Mouse (Mus musculus) kidney, postnatal 36 days (tissue): ENCODE measurements at regions not wholly inside any gene's neighbourhood (a gene's known extent, or its start where the extent isn't known, plus 50 kb on each side); places are given as distances from the start of the nearest gene placed in this dataset.

Source experiments
- DNase-seq, 2 experiments: peaks; one replicate each; pipeline ENCODE4 v3.0.0; 2021 to 2022; ENCODE audit warnings: mixed read lengths in 2 of 2

DNA sequence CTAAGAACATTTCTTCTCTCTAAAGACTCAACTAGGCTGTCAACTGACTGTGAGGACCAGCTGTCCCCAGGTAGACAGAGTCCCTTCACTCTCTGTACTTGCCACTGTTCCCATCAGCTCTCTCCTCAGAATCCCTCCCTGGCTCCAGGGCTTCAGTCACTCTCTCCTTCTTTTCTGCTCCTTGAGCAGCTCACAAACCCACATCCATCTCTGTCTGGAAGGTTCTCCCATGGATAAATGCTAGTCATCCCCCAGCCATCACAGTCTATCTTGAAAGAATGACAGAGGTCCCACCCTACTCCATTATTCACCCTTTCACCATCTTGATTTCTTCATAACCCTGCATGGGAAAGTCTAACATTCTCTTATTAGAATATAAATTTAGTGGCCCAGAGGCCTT, 218.0 kb upstream of the Zfp637 start:
- no peak for DNase-seq

DNA sequence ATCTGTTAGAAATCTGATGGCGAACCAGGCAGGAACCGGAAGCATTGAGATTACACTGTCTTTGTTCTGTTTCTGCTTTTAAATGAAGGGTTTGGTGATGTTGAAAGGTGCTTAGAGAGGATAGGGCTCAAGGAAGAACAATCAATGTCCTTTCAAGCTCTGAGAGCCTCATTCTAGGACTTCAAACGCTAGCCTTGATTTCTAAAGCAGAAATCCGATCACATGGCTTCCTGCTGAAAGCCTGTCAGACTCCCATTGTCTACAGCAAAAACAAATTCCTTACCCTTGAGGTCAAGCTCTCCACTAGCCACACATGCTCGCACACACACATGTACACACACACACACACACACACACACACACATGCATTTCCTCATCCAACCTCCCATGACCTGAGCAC, 215.3 kb upstream of the Zfp637 start:
- no peak for DNase-seq

DNA sequence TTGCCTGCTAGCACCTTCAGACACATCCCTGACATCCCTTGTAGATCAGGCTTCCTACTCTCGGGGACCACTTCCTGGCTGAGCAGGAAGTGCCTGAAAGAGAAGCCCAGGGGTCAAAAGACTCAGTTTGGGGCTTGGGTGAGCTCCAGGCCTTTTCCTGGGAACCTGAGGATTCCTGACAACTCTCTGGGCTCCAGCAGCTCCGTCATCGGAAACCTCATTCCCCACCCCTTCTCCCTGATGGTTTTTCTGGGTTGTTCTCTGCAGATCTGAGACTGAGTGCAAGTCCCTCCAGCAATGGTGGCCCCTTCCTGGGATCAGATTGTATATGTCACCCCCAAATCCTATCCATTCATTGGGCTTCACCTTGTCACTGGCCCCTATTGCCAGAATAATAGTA, 213.5 kb upstream of the Zfp637 start:
- DNase-seq = no peak

DNA sequence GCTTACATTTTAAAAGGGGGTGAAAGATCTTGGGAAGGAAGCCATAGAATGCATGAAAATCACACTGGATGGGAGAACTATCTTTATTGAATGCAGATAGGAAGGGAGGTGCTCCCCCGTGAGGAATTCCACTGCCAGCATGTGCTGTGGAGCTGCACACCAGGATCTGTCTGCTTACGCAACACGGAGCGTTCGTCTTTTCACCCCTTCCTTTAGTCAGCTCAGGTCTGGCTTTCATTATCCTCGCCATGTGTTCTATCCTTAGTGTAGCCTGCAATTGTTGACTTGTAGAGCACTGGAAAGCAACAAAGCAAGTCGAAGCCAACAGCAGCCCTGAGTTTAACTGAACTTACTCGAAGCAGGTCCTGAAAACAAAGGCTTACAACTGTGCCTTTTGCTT, 194.4 kb upstream of the Zfp637 start:
- no peak for DNase-seq

DNA sequence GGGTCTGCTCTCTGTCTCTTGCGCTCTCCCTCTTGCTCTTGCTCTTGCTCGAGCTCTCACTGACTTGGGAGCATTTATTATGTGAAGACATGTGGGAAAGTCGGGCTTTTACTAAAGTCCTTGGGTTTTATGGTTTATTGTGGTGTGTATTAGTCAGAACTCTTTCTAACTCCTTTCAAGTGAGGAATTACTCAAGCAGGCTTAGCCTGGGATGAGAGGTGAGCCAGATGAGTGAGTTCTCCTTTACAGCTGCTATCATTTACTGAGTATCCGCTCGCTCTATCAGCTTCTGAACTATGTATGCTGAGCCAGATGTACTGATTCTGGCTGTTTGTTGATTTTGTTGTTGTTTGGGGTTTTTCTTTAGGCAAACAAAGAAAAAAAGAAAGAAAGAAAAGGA, 190.4 kb upstream of the Zfp637 start:
- DNase-seq = no peak

DNA sequence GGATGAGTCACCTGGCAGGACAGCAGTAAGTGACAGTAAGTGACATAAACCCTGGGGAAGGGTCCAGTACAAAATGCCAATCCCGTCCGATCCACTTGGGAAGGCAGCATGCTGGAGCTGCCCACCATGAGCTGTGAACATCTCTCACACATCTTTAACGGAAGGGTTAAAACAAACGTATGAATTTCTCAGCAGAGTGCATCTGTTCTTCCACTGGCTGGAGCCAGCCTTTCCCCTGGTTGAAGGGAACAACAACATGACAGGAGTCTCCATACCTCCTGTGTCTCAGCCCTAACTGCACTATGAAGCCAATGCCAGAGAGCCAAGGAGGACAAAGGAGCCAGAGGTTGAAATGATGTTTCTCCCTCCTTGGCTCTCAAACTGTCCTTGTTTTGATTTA, 189.4 kb upstream of the Zfp637 start:
- no peak for DNase-seq

DNA sequence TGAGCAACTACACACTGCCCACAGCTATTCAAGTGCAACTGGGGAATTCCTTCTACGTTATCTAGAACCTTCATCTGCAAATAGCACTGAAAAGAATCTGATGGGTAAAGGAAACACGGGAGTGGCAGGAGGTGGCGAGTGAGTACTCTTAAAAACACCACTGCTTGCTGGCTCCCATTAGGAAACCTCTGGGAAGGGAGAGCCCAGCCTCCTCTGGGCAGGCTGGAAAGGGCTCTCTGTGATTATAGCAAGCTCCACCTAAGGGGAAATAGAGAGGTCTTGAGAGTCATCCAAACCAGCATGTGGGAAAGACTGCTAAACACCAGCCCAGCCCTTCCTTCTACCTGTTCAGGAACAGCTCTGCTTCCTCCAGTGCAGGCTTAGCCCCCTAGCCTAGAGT, 189.0 kb upstream of the Zfp637 start:
- no peak for DNase-seq

DNA sequence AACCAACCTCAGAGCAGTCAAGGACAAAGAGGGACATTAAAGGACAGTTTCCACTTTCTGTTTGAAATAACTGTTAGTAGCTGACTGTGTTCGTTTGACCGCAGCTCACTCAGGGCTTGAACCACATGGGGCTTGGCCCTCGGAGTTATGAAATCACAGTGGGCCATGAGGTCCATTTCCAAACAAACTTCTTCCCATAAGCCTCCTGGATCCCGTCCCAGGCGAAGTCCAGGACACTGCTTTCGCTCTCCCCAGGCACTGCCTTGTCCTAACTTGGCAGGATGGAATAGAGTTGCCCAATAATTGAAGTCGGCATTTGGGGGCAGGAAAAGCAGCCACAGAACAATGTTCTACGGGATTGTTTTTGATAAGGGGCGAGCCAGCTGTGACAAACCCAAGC, 188.1 kb upstream of the Zfp637 start:
- DNase-seq = peak; percentile 59 to 67

DNA sequence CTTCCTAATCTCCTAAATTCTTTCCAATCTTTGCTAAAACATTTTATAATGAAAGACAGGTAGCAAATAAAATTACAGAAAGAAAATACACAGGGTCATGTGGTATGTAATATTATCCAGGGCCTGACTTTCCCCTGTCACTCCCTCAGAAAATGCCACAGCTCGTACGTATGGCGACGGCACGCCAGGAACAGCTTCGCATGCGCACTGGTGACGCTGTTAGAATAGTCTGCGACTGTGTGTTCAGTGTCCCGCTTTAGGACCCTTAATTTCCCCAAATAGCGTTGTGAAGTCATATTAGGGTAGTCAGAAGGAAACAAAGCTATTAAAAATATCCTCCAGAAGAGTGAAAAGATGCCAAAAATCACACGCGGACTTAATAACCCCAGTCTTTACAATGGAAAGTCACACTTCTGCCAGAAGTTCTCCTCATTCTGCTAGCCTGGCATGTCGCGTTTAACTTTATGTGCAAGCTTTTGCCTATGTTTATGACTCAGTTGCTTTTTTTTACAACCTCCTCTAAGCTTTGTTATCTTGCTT, 187.0 kb upstream of the Zfp637 start:
- no peak for DNase-seq

DNA sequence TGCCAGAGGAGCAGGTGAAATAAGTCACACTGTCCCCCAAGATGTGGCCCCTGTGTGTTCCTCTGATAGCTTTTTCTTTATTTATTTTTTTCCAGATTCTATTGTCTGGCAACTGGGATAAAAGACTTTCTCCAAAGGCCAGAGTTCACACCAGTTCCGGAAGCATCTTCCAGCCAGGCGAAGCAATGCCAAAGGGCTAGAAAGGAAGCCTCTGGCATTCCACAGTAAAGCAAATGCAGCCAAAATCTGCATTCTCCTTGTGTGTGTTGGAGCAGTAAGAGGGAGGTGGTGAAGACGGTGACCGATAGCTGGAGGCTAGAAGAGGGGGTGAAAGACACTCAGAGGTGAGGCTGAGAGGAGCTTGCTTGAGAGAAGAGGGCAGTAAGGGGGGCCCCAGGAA, 185.0 kb upstream of the Zfp637 start:
- no peak for DNase-seq

DNA sequence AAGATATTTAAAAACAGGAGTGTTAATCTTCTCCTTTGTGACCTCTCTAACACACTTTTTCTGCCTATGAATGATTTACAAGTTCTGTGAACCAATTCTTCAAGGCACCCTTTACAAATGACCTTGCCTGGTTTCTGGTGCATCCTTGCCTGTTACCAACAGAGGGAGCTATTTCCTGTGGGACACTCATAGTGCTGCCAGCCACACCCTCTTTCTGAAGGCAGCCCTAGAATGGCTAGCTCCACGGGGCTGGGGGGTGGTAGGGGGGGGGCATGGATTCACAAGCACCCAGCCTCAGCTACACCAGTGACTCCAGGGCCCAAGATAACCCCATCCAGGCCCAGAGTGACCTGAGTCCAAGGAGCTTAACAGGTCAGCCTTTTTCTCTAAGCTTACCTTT, 180.4 kb upstream of the Zfp637 start:
- peak; percentile 60 to 70 for DNase-seq

DNA sequence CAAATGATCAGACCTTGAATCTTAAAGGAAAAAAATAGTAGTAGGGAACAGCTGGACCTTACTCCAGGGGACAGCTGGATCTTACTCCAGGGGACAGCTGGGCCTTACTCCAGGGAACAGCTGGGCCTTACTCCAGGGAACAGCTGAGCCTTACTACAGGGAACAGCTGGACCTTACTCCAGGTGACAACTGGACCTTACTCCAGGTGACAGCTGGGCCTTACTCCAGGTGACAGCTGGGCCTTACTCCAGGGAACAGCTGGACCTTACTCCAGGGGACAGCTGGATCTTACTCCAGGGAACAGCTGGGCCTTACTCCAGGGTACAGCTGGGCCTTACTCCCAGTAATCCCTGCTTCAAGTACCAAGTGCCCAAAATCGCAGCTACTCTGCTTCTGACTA, 178.3 kb upstream of the Zfp637 start:
- DNase-seq = no peak

DNA sequence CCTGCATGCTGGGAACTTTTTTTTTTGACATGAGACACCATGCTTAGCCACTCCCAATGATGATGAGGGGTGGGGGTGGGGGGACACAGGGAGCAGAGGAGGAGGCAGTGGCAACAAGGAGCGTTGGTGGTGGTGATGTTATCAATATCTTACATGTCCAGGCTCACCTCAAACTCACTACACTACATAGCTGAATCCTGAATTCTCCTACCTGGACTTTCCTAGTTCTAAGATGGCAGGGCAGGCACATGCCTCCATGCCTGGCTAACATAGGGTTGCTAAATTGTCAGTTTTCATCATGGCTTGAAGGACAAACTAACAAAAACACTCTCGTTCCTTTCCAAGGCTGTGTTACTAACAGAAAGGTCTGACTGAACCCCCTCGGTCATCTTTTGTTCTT, 170.6 kb upstream of the Zfp637 start:
- no peak for DNase-seq

DNA sequence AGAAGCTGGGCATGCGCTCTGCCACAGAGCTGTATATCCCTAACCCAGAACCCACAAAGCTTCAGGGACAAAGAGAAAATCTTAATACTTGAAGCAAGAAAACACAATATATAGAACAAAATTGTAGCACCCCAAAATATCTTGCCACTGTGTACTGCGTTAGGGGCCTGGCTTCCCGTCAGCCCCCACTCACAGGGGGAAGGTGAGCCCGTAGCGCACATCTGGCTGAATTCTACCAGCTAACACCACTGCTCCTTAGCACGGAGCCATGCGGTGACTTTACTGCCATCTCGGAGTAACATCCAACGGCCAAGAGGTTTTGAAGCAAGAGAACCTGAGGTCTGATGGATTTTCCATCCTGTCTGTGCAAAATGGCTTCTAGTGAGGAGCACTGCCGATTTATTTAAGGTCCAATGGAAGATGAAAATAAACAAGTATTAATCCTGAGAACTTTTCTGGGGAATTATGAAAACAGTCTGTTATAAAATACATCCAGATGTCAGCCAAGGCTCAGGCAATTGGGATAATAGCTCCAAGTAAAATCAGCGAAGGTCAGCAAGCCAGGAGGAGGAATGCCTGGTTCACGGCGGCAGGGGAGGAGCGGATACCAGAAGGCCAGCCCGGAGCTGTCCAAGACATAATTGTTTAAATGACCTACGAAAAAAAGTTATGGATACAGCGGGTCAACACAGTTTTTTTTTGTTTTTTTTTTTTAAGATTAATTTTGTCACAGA, 170.0 kb upstream of the Zfp637 start:
- peak; percentile 40 to 67 for DNase-seq

DNA sequence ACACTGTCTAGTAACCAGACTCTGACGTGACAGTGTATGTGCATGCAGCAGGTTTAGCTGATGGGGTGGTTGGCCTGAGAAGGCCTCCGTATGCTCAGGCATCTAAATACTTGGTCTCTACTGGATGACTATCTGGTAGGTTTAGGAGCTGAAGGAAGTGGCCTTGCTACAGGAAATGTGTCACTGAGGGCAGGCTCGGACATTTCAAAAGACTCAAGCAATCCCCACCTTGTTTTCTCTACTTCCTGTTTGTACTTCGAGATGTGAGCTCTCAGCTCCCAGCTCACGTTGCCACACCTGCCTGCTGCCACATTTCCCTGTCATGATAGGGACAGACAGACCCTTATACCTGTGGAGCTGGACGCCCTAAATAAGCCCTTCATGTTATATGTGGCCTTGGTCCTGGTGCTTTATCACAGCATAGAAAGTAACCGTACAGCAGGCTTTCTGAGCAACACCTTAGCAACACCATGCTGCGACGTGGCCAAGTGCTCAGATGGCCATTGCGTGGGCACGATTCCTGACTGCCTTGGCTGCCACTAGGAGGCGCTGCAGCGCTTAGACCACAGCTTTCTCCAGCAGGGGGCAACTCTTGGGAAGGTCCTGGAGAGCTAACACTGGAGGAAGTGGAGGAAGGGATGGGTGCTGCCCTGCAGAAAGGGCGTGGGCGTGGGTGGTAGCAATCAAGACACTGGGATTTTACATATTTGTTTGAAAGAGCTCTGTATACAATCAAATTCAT, 165.8 kb upstream of the Zfp637 start:
- peak in 1 of 2 experiments; percentile 55 for DNase-seq

DNA sequence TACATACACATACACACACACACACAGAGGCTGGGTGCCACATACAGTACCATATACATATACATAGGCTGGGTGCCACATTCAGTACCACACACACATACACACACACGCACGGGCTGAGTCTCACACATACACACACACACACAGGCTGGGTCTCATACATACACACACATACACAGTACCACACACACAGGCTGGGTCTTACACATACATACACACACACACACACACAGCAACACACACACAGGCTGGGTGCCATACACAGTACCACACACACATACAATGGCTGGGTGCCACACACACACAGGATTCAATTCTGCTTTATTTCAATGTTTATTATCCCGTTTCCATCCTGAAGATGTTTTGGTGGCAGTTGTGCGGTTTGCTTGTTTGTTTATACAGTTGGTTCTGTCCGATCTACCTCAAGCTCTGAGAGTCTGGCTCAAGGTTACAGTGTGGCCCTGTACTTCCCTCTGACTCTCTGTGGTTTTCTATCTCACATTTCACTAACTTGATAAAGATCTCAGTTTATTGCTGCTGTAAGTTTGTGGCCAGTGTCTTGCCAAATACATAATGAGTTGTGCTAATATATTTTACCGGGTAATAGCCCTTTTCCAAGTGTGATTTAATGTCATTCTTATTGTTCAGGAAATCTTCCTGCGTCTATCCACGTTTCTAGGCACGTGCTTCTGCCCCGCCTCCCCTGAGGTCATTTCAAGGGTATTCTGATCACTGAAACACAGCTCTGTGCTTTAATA, 164.7 kb upstream of the Zfp637 start:
- peak; percentile 67 to 73 for DNase-seq

DNA sequence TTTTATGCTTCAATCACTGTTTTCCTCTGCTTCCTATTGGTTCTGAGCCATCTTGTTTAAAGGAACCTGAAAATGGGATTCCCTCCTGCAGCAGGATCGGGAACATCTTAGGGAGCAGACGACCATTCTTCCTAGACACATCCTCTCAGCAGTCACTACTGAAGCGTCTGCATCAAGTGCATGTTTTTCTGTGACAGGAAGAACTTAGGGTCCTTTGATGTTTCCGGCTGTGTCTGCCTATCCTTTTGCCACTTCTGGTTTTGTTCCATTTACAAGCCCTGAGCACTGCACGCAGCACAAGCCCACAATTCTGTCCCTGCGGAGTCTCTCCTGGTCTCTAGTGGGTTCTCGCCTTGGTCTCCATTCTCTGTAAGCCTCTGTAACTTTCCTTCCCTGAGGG, 163.9 kb upstream of the Zfp637 start:
- no peak for DNase-seq

DNA sequence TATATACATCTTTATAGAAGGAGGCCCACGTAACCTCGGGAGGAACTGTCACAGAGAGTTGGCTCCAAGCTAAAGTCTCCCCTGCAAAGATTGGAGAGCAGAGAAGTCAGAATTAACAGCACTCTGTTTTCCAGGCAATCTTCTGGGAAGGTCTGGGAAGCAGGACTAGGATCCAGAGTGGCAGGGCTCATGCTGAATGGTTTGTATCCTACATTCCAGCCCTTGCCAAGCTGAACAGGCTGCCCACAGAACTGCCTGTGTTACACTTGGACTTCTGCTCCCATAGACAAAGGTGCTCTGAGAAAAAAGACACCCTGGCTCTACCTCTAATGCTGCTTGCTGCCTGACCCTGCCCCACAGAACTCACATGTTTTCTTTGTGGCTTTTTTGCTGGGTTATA, 163.2 kb upstream of the Zfp637 start:
- DNase-seq = no peak

DNA sequence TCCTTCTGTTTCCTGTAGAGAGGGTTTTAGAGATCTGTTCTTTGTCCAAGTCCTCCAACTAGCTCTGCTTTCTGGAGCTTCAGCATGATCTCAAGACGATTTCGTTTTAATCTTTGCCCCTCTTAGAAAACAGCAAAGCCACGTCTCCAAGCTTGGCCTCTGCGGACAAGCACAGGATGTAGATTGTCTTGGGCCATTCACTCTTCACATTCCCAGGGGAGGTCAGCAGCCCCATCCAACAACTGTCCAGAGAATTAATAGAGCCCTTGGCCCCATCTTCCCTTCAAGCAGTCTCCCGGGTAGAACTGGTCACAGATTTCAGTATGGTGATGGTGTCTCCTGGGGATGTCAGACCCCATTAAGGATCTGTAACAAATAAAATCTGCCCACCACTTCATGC, 162.7 kb upstream of the Zfp637 start:
- DNase-seq = peak in 1 of 2 experiments; percentile 51

DNA sequence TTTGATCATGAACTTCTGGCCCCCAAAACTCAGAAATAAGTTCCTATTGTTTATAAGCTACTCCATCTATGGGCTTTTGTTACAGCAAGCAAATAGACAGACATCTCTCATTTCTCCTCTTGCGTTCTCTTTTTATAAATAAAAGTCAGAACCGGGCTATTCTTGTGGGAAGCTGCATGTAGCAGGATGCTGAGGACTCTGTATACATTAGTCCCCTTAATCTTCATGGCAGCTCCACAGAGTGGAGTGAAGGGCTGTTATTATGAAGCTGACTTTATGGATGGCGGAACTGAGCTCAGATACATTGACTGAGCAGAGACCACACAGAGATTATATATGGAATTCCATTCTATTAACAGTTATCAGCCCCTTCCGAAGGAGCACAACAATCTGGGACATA, 162.1 kb upstream of the Zfp637 start:
- DNase-seq = no peak

DNA sequence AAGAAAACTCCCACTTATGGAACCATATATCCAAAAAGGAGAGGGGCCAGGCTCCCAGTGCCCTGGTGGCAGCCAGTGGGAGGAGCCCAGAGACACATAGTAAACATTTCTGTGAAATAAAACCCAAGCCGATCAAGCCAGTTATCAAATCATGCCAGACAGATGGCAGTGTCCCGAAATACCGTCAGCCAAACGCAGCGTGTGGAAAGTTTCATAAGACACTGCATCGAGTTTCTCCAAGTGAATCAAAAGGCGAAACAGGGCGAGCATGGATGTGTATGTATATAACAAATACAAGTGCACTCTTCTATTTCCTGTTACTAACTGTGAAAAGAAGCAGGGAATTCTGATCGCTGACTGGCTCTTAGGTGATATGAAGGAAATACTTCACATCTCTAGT, 154.8 kb upstream of the Zfp637 start:
- no peak for DNase-seq

DNA sequence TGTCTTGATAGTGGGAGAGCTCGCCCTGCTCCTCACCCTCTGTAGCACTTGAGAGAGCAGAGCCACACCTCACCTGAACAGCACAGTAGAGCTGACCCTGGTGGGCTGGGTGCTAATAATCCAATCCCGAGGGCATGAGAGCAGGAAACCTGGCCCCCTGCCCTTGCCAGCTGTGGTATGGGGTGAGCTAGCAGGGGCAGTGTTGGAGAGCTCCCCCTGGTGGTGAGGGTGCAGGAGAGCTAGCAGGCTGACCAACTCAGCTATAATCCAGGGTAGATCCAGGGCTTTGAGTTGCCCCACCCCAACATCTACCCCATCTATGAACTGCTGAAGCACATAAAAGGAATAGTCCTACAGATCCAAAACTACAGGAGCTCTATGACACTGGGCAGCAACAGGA, 153.9 kb upstream of the Zfp637 start:
- peak; percentile 30 to 76 for DNase-seq

DNA sequence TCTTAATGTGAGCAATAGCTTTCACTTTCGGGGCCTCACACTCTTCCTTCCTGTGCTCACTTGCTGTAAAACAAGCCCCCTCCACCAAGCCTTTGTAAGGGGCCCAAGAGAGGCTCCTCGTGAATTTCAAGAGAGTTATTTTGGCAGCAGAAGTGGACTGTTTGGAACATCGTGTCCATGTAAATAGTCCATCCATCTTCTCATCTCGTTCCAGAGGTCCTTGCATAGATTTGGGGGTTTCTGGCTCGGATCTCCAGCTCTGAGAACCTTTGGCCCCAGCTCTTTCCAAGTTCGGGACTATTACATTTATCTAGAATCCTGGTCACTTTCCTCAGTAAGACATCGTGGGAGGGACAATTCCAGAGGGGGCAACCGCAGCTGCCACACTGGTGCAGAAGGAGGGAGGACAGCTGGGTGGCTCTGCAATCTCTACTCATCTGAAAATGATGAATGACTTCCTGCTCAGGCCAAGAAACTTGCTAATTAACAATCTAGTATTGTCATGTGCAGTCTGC, 152.3 kb upstream of the Zfp637 start:
- DNase-seq = peak; percentile 31 to 64
